Comparison of ENCODE assay signal across 9 mouse cellular contexts in genomic region chr8:104343957-104344356, GRCm38 (mm10). TPM values are rescaled to one million over a fixed set of nuclear protein-coding genes. Genes with fewer than 3 reads are reported as not detected.
DNase-seq lines count a peak whose midpoint lies in the region; ATAC-seq and TF ChIP-seq lines count a peak whose summit lies in the region.
"Had no signal": no experiment of that assay in that cellular context is flagged by ENCODE, and none has a peak within 500 bp of the region (broad histone marks: within the 10 kb centered on the region; RNA-seq: fewer than 3 reads in every experiment).

No protein-coding gene starts in this region.

- ATAC-seq in G1E (ENCODE audit: extremely low read depth, insufficient number of reproducible peaks, low FRiP score, poor library complexity, severe bottlenecking): peak; percentile 76
- ATAC-seq in forebrain, embryonic 16.5 days: peak; percentile 49
- 0 out of 2 replicates have a peak, but pooled peaks have one; percentile 15 for ATAC-seq in lung, embryonic 16.5 days (ENCODE audit: low read depth)

- peaks cover 27% of the 10 kb centered on the region for H3K27me3 ChIP-seq in G1E (ENCODE audit: insufficient read depth, low read length)
- H3K27me3 ChIP-seq in forebrain, embryonic 16.5 days (replicated peaks; ENCODE audit: control insufficient read depth, insufficient read depth, low read length): no peaks in the 10 kb centered on the region
- H3K27me3 ChIP-seq in hindbrain, embryonic 10.5 days (ENCODE audit: insufficient read depth, poor library complexity, severe bottlenecking): no peaks in the 10 kb centered on the region
- H3K27me3 ChIP-seq in lung, embryonic 16.5 days (ENCODE audit: control insufficient read depth, insufficient read depth, low read depth, low read length): no peaks in the 10 kb centered on the region
- no peaks in the 10 kb centered on the region for H3K27me3 ChIP-seq in thymus, adult 2 months (ENCODE audit: control insufficient read depth, insufficient read depth, low read length)
- H3K27me3 ChIP-seq: lung, embryonic 15.5 days had no signal

- peak; percentile 74 for DNase-seq in G1E (ENCODE audit: low spot score)
- DNase-seq in cerebellum, adult 11-12 months: peak; percentile 84
- peak; percentile 87 for DNase-seq in hindbrain, embryonic 10.5 days (ENCODE audit: low spot score)
- peak; percentile 75 to 85 for DNase-seq in layer of hippocampus, adult 8-10 months (ENCODE audit: low spot score in 2 of 2)
- peak; percentile 62 for DNase-seq in ovary, adult 18-20 months (ENCODE audit: low spot score)
- peak; percentile 83 for DNase-seq in thymus, adult 2 months

- TF ChIP-seq POLR2A in thymus, adult 2 months (IDR thresholded peaks at IDR 0.05; ENCODE audit: control insufficient read depth, extremely low read depth, insufficient read depth, low read length, poor library complexity): no peak

- no peak overlapping the region for H3K27ac ChIP-seq in forebrain, embryonic 16.5 days (ENCODE audit: low read length)
- H3K27ac ChIP-seq in hindbrain, embryonic 10.5 days: no peak overlapping the region
- no peak overlapping the region for H3K27ac ChIP-seq in lung, embryonic 16.5 days (ENCODE audit: low read length)
- H3K27ac ChIP-seq in thymus, adult 2 months (ENCODE audit: control insufficient read depth, insufficient read depth, low read length): no peak overlapping the region
- H3K27ac ChIP-seq: lung, embryonic 15.5 days had no signal

- peak; percentile 74 for TF ChIP-seq CTCF in G1E (IDR thresholded peaks at IDR 0.05; ENCODE audit: low read depth, low read length)
- TF ChIP-seq CTCF in thymus, adult 2 months (IDR thresholded peaks at IDR 0.05; ENCODE audit: borderline replicate concordance, control insufficient read depth, extremely low read depth, insufficient read depth, low read length, poor library complexity): peak; percentile 87

- 8% methylated on average over 7 of the region's 7 CpGs for WGBS in forebrain, embryonic 16.5 days
- 18% methylated on average over 7 of the region's 7 CpGs for WGBS in hindbrain, embryonic 10.5 days
- WGBS in lung, embryonic 16.5 days: 12% methylated on average over 7 of the region's 7 CpGs
- 31% methylated on average over 7 of the region's 7 CpGs for WGBS in thymus, adult 2 months

- no peaks in the 10 kb centered on the region for H3K36me3 ChIP-seq in G1E (replicated peaks)
- peaks cover 2% of the 10 kb centered on the region; the same call in 1 of the 2 replicates for H3K36me3 ChIP-seq in forebrain, embryonic 16.5 days (ENCODE audit: control insufficient read depth, insufficient read depth)
- peaks cover 39% of the 10 kb centered on the region for H3K36me3 ChIP-seq in hindbrain, embryonic 10.5 days
- H3K36me3 ChIP-seq in lung, embryonic 16.5 days (ENCODE audit: control insufficient read depth, insufficient read depth, low read length): peaks cover 2% of the 10 kb centered on the region; the same call in 1 of the 2 replicates
- H3K36me3 ChIP-seq in thymus, adult 2 months (ENCODE audit: control insufficient read depth, insufficient read depth, low read length): no peaks in the 10 kb centered on the region

- peaks cover 11% of the 10 kb centered on the region for H3K4me1 ChIP-seq in G1E (ENCODE audit: insufficient read depth, low read depth, low read length)
- peaks cover 14% of the 10 kb centered on the region for H3K4me1 ChIP-seq in forebrain, embryonic 16.5 days (replicated peaks; ENCODE audit: control insufficient read depth, insufficient read depth, low read length)
- H3K4me1 ChIP-seq in hindbrain, embryonic 10.5 days (replicated peaks): peaks cover 41% of the 10 kb centered on the region
- H3K4me1 ChIP-seq in lung, embryonic 16.5 days (replicated peaks; ENCODE audit: control insufficient read depth, insufficient read depth, low read length): peaks cover 17% of the 10 kb centered on the region
- peaks cover 17% of the 10 kb centered on the region for H3K4me1 ChIP-seq in thymus, adult 2 months (replicated peaks; ENCODE audit: control insufficient read depth, insufficient read depth, low read length)

- H3K4me2 ChIP-seq in forebrain, embryonic 16.5 days (ENCODE audit: low read length): no peak overlapping the region
- no peak overlapping the region for H3K4me2 ChIP-seq in lung, embryonic 16.5 days (ENCODE audit: low read depth, low read length)
- H3K4me2 ChIP-seq: lung, embryonic 15.5 days had no signal

- 0 out of 2 replicates have a peak overlapping the region, but pooled peaks have one; percentile 13 for H3K9ac ChIP-seq in forebrain, embryonic 16.5 days (replicated peaks; ENCODE audit: low read depth, low read length)
- H3K9ac ChIP-seq in lung, embryonic 16.5 days (ENCODE audit: low read length): no peak overlapping the region
- H3K9ac ChIP-seq: lung, embryonic 15.5 days had no signal

- H3K4me3 ChIP-seq in G1E (ENCODE audit: low read depth, low read length): no peak overlapping the region
- no peak overlapping the region for H3K4me3 ChIP-seq in forebrain, embryonic 16.5 days (replicated peaks; ENCODE audit: low read length)
- H3K4me3 ChIP-seq in hindbrain, embryonic 10.5 days: no peak overlapping the region
- no peak overlapping the region for H3K4me3 ChIP-seq in lung, embryonic 16.5 days (ENCODE audit: low read length)
- no peak overlapping the region for H3K4me3 ChIP-seq in thymus, adult 2 months (ENCODE audit: control insufficient read depth, insufficient read depth, low read length)
- H3K4me3 ChIP-seq: lung, embryonic 15.5 days had no signal

- H3K9me3 ChIP-seq in G1E (replicated peaks): no peaks in the 10 kb centered on the region
- no peaks in the 10 kb centered on the region for H3K9me3 ChIP-seq in forebrain, embryonic 16.5 days (ENCODE audit: control insufficient read depth, low read length)
- H3K9me3 ChIP-seq in hindbrain, embryonic 10.5 days: no peaks in the 10 kb centered on the region
- no peaks in the 10 kb centered on the region for H3K9me3 ChIP-seq in lung, embryonic 16.5 days (ENCODE audit: control insufficient read depth, low read length)
- H3K9me3 ChIP-seq: lung, embryonic 15.5 days had no signal

RNA-seq across cellular contexts. Expression of gene Cmtm3, which starts 4.7 kb away (rescaled TPM):
- total RNA-seq in G1E (2014; fragmentation: Nextera tagmentation): not detected in 2 replicates
- 0.58 and 1.3 TPM in 2 replicates for total RNA-seq in G1E (2017)
- 0.36 and 0.90 TPM in 2 replicates for polyA plus RNA-seq in G1E (2012)
- 34.0 and 39.6 TPM in 2 replicates for polyA plus RNA-seq in forebrain, embryonic 16.5 days (2015; fragmentation: Nextera tagmentation; extraction: Ambion mirVana)
- polyA plus RNA-seq in hindbrain, embryonic 10.5 days (2016; fragmentation: Nextera tagmentation; extraction: Ambion mirVana): 76.5 and 83.1 TPM in 2 replicates
- total RNA-seq in layer of hippocampus, adult 8-10 months (2022): 10 to 100 TPM in 3 of 4 experiments, 1 to 10 TPM in 1; 7.7 to 23.1 (median 16.0) TPM
- polyA plus RNA-seq in lung, embryonic 16.5 days (2015; fragmentation: Nextera tagmentation; extraction: Ambion mirVana): 133 and 142 TPM in 2 replicates
- 63.4 and 76.3 TPM in 2 replicates for polyA plus RNA-seq in thymus, adult 2 months (2012; rRNA removed)

RNA-seq across cellular contexts. Expression of gene Cmtm2b, which starts 21.9 kb away (rescaled TPM):
- not detected in 2 replicates for total RNA-seq in G1E (2014; fragmentation: Nextera tagmentation)
- not detected in 2 replicates for total RNA-seq in G1E (2017)
- polyA plus RNA-seq in G1E (2012): not detected in 2 replicates
- not detected in 2 replicates for polyA plus RNA-seq in forebrain, embryonic 16.5 days (2015; fragmentation: Nextera tagmentation; extraction: Ambion mirVana)
- polyA plus RNA-seq in hindbrain, embryonic 10.5 days (2016; fragmentation: Nextera tagmentation; extraction: Ambion mirVana): not detected in 2 replicates
- not detected for total RNA-seq in layer of hippocampus, adult 8-10 months (2022)
- not detected in 2 replicates for polyA plus RNA-seq in lung, embryonic 16.5 days (2015; fragmentation: Nextera tagmentation; extraction: Ambion mirVana)
- not detected in 2 replicates for polyA plus RNA-seq in thymus, adult 2 months (2012; rRNA removed)
- polyA plus RNA-seq: lung, embryonic 15.5 days had no signal

RNA-seq across cellular contexts. Expression of gene Gm11020, which starts 22.6 kb away (rescaled TPM):
- total RNA-seq in G1E (2014; fragmentation: Nextera tagmentation): not detected in 2 replicates
- total RNA-seq in G1E (2017): not detected in 2 replicates
- polyA plus RNA-seq in G1E (2012): not detected in 2 replicates
- polyA plus RNA-seq in forebrain, embryonic 16.5 days (2015; fragmentation: Nextera tagmentation; extraction: Ambion mirVana): not detected in 2 replicates
- not detected in 2 replicates for polyA plus RNA-seq in hindbrain, embryonic 10.5 days (2016; fragmentation: Nextera tagmentation; extraction: Ambion mirVana)
- not detected for total RNA-seq in layer of hippocampus, adult 8-10 months (2022)
- polyA plus RNA-seq in lung, embryonic 16.5 days (2015; fragmentation: Nextera tagmentation; extraction: Ambion mirVana): not detected in 2 replicates
- polyA plus RNA-seq in thymus, adult 2 months (2012; rRNA removed): not detected in 2 replicates
- polyA plus RNA-seq: lung, embryonic 15.5 days had no signal

RNA-seq across cellular contexts. Expression of gene Cmtm1, which starts 34.0 kb away (rescaled TPM):
- total RNA-seq in G1E (2014; fragmentation: Nextera tagmentation) (not detected in 2 replicates), G1E (2017) (0.06 and 0.33 TPM in 2 replicates)
- not detected in 2 replicates for polyA plus RNA-seq in G1E (2012)
- not detected in 2 replicates for polyA plus RNA-seq in forebrain, embryonic 16.5 days (2015; fragmentation: Nextera tagmentation; extraction: Ambion mirVana)
- not detected in 2 replicates for polyA plus RNA-seq in hindbrain, embryonic 10.5 days (2016; fragmentation: Nextera tagmentation; extraction: Ambion mirVana)
- total RNA-seq in layer of hippocampus, adult 8-10 months (2022): not detected
- not detected in 2 replicates for polyA plus RNA-seq in lung, embryonic 16.5 days (2015; fragmentation: Nextera tagmentation; extraction: Ambion mirVana)
- not detected in 2 replicates for polyA plus RNA-seq in thymus, adult 2 months (2012; rRNA removed)
- polyA plus RNA-seq: lung, embryonic 15.5 days had no signal

RNA-seq across cellular contexts. Expression of gene Gm45711, which starts 34.1 kb away (rescaled TPM):
- total RNA-seq in G1E (2014; fragmentation: Nextera tagmentation): not detected in 2 replicates
- total RNA-seq in G1E (2017): not detected in 2 replicates
- not detected in 2 replicates for polyA plus RNA-seq in G1E (2012)
- not detected in 2 replicates for polyA plus RNA-seq in forebrain, embryonic 16.5 days (2015; fragmentation: Nextera tagmentation; extraction: Ambion mirVana)
- polyA plus RNA-seq in hindbrain, embryonic 10.5 days (2016; fragmentation: Nextera tagmentation; extraction: Ambion mirVana): not detected in 2 replicates
- total RNA-seq in layer of hippocampus, adult 8-10 months (2022): not detected
- polyA plus RNA-seq in lung, embryonic 16.5 days (2015; fragmentation: Nextera tagmentation; extraction: Ambion mirVana): not detected in 2 replicates
- not detected in 2 replicates for polyA plus RNA-seq in thymus, adult 2 months (2012; rRNA removed)
- polyA plus RNA-seq: lung, embryonic 15.5 days had no signal

Comparison
In these comparisons a context has a peak if more than half of its experiments do, and no peak if none do; other contexts are left out.
1. ATAC-seq: peak in every context shown above with its lines; median percentile 76 in G1E; 49 in forebrain, embryonic 16.5 days; 15 in lung, embryonic 16.5 days.
2. RNA of gene Cmtm3, which starts 4.7 kb away (polyA plus RNA-seq): 133 to 142 TPM in lung, embryonic 16.5 days, 76.5 to 83.1 TPM in hindbrain, embryonic 10.5 days, 63.4 to 76.3 TPM in thymus, adult 2 months and 34.0 to 39.6 TPM in forebrain, embryonic 16.5 days; 0.36 to 0.90 TPM in G1E; every median in the first group is over 10 times any median in the second.
3. Peak in every context shown above with its lines, with median percentiles within 50 percentile points of each other: DNase-seq.